Mouse (Mus musculus) macrophage (primary cell): ENCODE measurements at regions not wholly inside any gene's neighbourhood (a gene's known extent, or its start where the extent isn't known, plus 50 kb on each side); places are given as distances from the start of the nearest gene placed in this dataset.

ENCODE experiments used
- H3K27ac ChIP-seq: fragments of 350-480 bp; formaldehyde crosslinking; 2 replicates; pipeline ENCODE4 v1.9.0; 2021
- H3K36me3 ChIP-seq: fragments of 350-480 bp; formaldehyde crosslinking; 2 replicates; pipeline ENCODE4 v1.9.0; 2021; ENCODE audit errors: inconsistent target
- H3K4me3 ChIP-seq: fragments of 350-480 bp; formaldehyde crosslinking; 2 replicates; pipeline ENCODE4 v1.9.0; 2021; ENCODE audit errors: inconsistent target
- H3K79me2 ChIP-seq: fragments of 350-480 bp; formaldehyde crosslinking; 2 replicates; pipeline ENCODE4 v1.9.0; 2021; ENCODE audit errors: inconsistent target
- WGBS: methylation state at CpG from one replicate; pipeline ENCODE4 v1.1.7; 2026; ENCODE audit warnings: inconsistent platforms; ENCODE audit not compliant: missing documents; 5-methylcytosine and 5-hydroxymethylcytosine counted together

GRCm38 (mm10) chr10:67715046-67715445 is 166.3 kb upstream of the Ado start:
- Histone ChIP-seq H3K79me2 (no peaks in the 10 kb centered on the region), H3K4me3 (no peak overlapping the region), H3K27ac (peak overlapping the region; percentile 37), H3K36me3 (no peaks in the 10 kb centered on the region)
- 48% methylated on average over 4 of the region's 4 CpGs for WGBS

DNA sequence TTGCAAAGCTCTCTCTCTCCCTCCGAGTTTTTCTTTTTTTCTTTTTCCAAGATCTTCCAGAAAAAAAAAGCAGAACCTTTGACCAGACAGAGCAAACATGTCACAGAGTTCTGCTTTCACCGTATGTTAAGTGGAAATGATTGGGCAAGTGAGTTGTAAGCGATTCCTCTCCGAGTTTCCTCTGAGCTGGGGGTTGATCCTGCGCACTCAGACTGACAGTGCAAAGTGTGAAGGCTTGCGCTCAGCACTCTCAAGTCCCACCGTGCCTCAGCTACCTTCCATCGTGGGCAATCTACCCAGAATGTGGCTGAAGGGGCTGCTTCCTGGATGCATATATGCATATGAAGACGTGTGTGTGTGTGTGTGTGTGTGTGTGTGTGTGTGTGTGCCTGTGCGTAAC is 164.3 kb upstream of the Ado start:
- WGBS: 15% methylated on average over 8 of the region's 10 CpGs
- H3K36me3 ChIP-seq: no peaks in the 10 kb centered on the region
- peak overlapping the region; percentile 84 for H3K27ac ChIP-seq
- no peaks in the 10 kb centered on the region for H3K79me2 ChIP-seq
- H3K4me3 ChIP-seq: no peak overlapping the region

- H3K27ac ChIP-seq: peak overlapping the region; percentile 84
- H3K4me3 ChIP-seq: no peak overlapping the region
- H3K79me2 ChIP-seq: no peaks in the 10 kb centered on the region
- WGBS: 25% methylated on average over 6 of the region's 6 CpGs
- no peaks in the 10 kb centered on the region for H3K36me3 ChIP-seq
Measured at GRCm38 (mm10) chr10:67712665-67713064, 163.9 kb upstream of the Ado start.

DNA sequence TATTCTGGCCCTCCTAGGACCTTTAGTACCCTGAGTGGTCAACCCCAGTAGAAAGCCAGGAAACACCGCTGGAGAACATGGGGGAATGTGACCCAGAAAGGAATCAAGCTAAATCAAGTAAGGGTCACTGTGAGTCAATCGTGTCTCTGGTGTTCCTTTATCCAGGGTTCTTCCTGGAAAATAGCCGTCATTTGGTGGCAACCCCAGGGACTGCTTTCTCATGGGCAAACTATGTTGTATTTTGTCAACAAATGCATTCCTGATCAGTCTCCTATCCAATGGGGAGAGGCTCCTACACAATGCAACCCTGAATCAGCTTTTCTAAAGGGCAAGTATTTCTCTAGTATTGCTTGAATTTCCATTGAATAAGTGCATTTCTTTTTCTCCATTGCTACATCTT is 163.2 kb upstream of the Ado start:
- no peaks in the 10 kb centered on the region for H3K79me2 ChIP-seq
- WGBS: 97% methylated on average over 3 of the region's 3 CpGs
- H3K4me3 ChIP-seq: no peak overlapping the region
- H3K36me3 ChIP-seq: no peaks in the 10 kb centered on the region
- H3K27ac ChIP-seq: peak overlapping the region; percentile 84; the same call in 1 of the 2 replicates

DNA sequence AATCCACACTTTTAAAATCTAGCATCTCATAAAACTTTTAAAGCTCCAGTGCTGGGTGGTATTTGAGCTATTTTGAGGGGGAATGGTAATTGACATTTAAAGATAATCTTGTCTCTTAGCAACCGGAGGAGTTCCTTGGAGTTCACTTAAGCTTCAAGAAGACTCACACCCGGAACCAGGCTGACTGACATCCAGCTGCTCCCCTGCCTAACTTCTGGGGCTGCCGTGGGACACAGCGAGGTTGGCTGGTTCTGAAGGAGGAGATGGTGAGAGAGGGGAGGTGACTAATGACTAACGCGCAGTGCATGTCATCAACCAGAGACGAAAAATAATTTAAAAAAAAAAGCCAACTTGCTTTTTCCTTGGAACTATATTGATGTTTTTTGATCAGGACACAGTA is 157.7 kb upstream of the Ado start:
- H3K4me3 ChIP-seq: no peak overlapping the region
- no peak overlapping the region for H3K27ac ChIP-seq
- H3K36me3 ChIP-seq: no peaks in the 10 kb centered on the region
- H3K79me2 ChIP-seq: no peaks in the 10 kb centered on the region
- 92% methylated on average over 7 of the region's 7 CpGs for WGBS

GRCm38 (mm10) chr10:67702783-67703455 is 154.2 kb upstream of the Ado start:
- H3K79me2 ChIP-seq: no peaks in the 10 kb centered on the region
- 44% methylated on average over 9 of the region's 9 CpGs for WGBS
- H3K4me3 ChIP-seq: no peak overlapping the region
- peak overlapping the region; percentile 4; the same call in 1 of the 2 replicates for H3K27ac ChIP-seq
- no peaks in the 10 kb centered on the region for H3K36me3 ChIP-seq

GRCm38 (mm10) chr10:67697401-67698195 is 148.8 kb upstream of the Ado start:
- Histone ChIP-seq H3K4me3 (no peak overlapping the region), H3K27ac (no peak overlapping the region), H3K36me3 (no peaks in the 10 kb centered on the region), H3K79me2 (no peaks in the 10 kb centered on the region)
- 85% methylated on average over 16 of the region's 16 CpGs for WGBS

DNA sequence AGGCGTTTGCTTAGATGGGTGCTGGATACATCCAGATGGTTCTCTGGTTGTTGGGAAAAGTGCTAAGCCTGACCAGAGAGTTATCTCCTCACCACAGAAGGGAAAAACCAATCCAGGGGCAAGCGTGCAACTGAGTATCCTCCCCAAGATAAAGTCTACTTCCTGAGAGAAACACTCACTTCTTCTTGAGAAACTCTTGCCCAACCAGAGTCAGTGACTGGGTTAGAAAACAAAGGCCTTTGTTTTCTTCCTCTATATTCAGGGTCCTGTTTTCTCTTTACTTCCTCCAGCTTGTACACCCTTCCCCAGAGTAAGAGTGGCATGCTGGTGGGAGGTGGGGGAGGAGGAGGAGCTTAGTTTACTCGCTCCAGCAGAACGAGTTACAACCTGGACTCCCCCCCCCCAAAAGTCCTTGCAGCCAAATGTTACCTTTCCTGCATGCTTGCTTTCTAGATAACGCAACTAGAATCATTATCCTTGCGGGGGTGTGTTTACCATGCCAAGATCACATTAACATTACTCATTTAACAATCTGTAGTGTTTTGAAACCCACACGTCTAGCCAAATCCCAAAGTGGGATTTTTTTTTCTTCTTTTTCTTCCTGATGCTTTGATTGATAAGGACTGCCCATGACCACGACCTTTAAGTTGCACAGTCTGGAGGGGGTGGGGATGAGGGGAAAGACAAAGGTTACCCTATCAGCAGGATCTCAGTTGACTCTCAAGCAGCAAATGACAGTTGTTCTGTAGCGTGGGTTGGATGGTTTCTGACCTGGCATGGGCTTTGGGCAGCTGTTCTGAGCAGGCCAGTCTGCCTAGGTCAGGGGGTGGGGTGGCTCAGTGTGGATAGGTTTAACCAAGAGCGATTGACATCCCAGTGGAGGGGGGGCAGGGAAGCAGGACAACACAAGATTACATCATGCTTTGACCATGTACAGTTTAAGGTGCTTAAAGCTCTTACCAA is 147.4 kb upstream of the Ado start:
- WGBS: 25% methylated on average over 9 of the region's 10 CpGs
- no peak overlapping the region for H3K4me3 ChIP-seq

DNA sequence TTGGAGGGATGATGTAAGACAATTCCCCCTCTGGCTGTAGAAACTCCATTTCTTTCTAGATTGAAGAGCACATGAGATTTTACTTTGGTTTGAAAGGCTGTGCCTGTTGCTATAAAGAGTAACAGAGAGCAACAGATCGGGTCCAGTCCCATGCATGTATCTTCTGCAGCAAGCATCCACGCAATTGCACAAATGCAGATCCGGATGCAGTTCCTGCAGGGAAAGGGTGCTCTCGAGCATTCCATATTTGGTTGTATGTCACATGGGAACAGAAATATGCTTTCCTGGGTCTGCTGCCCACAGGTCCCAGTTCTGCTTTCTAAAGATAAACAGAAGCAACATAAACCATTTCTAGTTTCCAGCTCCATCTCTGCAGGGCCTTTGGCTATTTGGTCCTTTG is 146.0 kb upstream of the Ado start:
- H3K4me3 ChIP-seq: no peak overlapping the region
- WGBS: 25% methylated on average over 4 of the region's 4 CpGs
- no peaks in the 10 kb centered on the region for H3K79me2 ChIP-seq
- H3K27ac ChIP-seq: peak overlapping the region; percentile 81
- no peaks in the 10 kb centered on the region for H3K36me3 ChIP-seq

More for the DNA sequence above, 147.4 kb upstream of the Ado start:
- Histone ChIP-seq H3K79me2 (no peaks in the 10 kb centered on the region), H3K36me3 (no peaks in the 10 kb centered on the region), H3K27ac (peak overlapping the region; percentile 81)

- Histone ChIP-seq H3K36me3 (no peaks in the 10 kb centered on the region), H3K79me2 (no peaks in the 10 kb centered on the region), H3K4me3 (no peak overlapping the region), H3K27ac (peak overlapping the region; percentile 81)
- 2% methylated on average over 4 of the region's 4 CpGs for WGBS
Measured at GRCm38 (mm10) chr10:67693586-67693985, 144.8 kb upstream of the Ado start.

DNA sequence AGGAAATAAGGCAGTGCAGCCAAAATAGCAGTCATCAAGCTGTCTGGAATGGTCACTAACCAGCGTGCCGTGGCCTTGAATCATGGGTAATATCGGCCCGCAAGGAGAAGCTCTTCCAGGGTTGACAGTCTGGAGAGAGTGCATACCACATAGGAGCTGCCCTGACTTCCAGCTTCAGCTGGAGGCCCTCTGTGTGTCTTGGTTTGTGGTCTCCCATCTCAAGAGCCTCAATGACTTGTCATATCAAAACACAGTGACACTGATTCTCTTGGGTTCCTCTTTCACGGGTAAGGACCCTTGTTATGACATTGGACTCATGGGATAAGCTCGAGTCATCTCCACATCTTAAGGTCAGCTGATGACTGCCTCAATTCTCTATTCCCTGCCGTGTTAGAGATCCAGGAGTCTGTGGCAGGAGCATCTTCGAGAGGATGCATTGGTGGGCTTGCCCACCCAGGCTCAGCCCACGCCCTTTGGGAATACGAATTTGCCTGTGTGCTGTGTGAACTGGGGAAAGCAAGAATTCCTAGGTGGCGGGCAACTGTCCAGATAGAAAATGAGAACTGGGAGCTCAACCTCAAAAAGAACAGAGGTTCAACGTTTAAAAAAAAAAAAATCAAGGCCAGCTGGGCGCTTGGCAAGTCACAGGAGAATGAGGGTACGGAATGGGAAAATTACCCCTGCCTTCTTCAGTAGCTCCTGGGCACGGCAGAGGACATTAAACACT is 141.4 kb upstream of the Ado start:
- no peak overlapping the region for H3K4me3 ChIP-seq
- H3K27ac ChIP-seq: no peak overlapping the region
- 71% methylated on average over 15 of the region's 15 CpGs for WGBS
- no peaks in the 10 kb centered on the region for H3K36me3 ChIP-seq
- no peaks in the 10 kb centered on the region for H3K79me2 ChIP-seq

DNA sequence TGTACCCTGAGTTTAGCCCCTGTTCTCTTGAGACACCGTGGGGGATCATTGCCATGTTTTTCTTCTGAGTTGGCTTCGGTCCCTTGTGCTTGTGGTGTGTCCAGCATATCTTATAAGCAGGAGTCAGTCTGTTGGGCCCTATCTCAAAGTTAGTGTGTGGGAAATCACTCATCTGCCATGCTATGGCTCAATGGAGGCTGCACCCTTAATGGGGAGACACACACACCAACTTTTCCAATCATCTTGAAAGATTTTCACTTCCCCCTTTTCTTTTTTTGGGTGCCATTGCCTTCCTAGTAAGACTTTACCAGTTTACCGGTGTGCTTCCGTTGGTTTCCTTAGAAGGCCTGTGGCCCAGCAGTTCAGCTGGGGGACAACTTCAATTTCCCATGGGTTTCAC is 130.6 kb upstream of the Ado start:
- 72% methylated on average over 4 of the region's 4 CpGs for WGBS
- Histone ChIP-seq H3K27ac (no peak overlapping the region), H3K36me3 (no peaks in the 10 kb centered on the region), H3K79me2 (no peaks in the 10 kb centered on the region), H3K4me3 (no peak overlapping the region)

- Histone ChIP-seq H3K79me2 (no peaks in the 10 kb centered on the region), H3K36me3 (no peaks in the 10 kb centered on the region), H3K27ac (no peak overlapping the region), H3K4me3 (no peak overlapping the region)
- WGBS: 85% methylated on average over 8 of the region's 8 CpGs
Measured at GRCm38 (mm10) chr10:67673450-67673849, 124.7 kb upstream of the Ado start.

DNA sequence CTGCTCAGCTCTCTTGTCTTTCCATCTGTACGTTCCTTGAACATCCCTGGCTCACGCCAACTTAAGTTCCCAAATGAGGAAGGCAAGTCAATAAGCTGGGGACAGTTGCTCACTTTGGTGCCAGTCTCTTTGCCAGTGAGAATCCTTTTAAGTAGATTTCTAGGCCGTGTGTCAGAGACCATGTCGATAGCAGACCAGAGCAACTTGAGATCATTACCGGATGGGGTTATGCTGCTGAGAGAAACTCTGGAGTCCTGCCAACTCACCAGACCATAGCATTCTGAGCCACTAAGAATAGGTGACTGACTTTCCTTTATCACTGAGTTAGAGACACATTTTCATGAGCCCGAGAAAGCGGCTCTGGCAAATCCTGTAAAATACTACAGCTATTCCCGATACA is 123.5 kb upstream of the Ado start:
- H3K36me3 ChIP-seq: no peaks in the 10 kb centered on the region
- no peak overlapping the region for H3K27ac ChIP-seq
- H3K4me3 ChIP-seq: no peak overlapping the region
- H3K79me2 ChIP-seq: no peaks in the 10 kb centered on the region
- WGBS: 93% methylated on average over 8 of the region's 8 CpGs
